Comparison of ENCODE assay signal across 28 mouse cellular contexts in genomic region chrX:63466350-63466749, GRCm38 (mm10).
"Had no signal": no experiment of that assay in that cellular context is flagged by ENCODE, and none has a peak within 500 bp of the region (broad histone marks: within the 10 kb centered on the region; RNA-seq: fewer than 3 reads in every experiment).

No protein-coding gene starts in this region.

- H3K4me3 ChIP-seq: embryonic facial prominence, embryonic 10.5 days; embryonic facial prominence, embryonic 12.5 days; embryonic facial prominence, embryonic 13.5 days; embryonic facial prominence, embryonic 15.5 days; erythroblast, embryonic 14.5 days; forebrain, embryonic 10.5 days; forebrain, embryonic 12.5 days; forebrain, embryonic 13.5 days; forebrain, embryonic 15.5 days; gastrocnemius, adult 2 months had no signal

- H3K27ac ChIP-seq: embryonic facial prominence, embryonic 10.5 days; embryonic facial prominence, embryonic 12.5 days; embryonic facial prominence, embryonic 13.5 days; embryonic facial prominence, embryonic 15.5 days; forebrain, embryonic 10.5 days; forebrain, embryonic 12.5 days; forebrain, embryonic 13.5 days; forebrain, embryonic 15.5 days; gastrocnemius, adult 2 months had no signal

- H3K9ac ChIP-seq: embryonic facial prominence, embryonic 12.5 days; embryonic facial prominence, embryonic 13.5 days; embryonic facial prominence, embryonic 15.5 days; forebrain, embryonic 12.5 days; forebrain, embryonic 13.5 days; forebrain, embryonic 15.5 days; forebrain, postnatal 0 days had no signal

- H3K4me2 ChIP-seq: embryonic facial prominence, embryonic 12.5 days; embryonic facial prominence, embryonic 13.5 days; embryonic facial prominence, embryonic 15.5 days; forebrain, embryonic 12.5 days; forebrain, embryonic 13.5 days; forebrain, embryonic 15.5 days had no signal

- DNase-seq: cerebellum, adult 2 months; cerebellum, adult 8-10 months; cerebellum, adult 9-10 months; cerebellum, adult 9-11 months; cerebellum, postnatal 10 days; cerebellum, postnatal 14 days; cerebellum, postnatal 25 days; cerebellum, postnatal 36 days; embryo, embryonic 11 days; forebrain, postnatal 0 days; gastrocnemius, adult 2 months; gastrocnemius, postnatal 10 days; gastrocnemius, postnatal 14 days; gastrocnemius, postnatal 25 days; gastrocnemius, postnatal 36 days; heart, adult 11 months; heart, adult 18-20 months had no signal

- ATAC-seq: forebrain, embryonic 13.5 days; forebrain, embryonic 14.5 days; forebrain, embryonic 15.5 days; forebrain, embryonic 16.5 days; forebrain, postnatal 0 days had no signal

- H3K36me3 ChIP-seq: embryonic facial prominence, embryonic 10.5 days; embryonic facial prominence, embryonic 12.5 days; embryonic facial prominence, embryonic 13.5 days; embryonic facial prominence, embryonic 15.5 days; forebrain, embryonic 10.5 days; forebrain, embryonic 12.5 days; forebrain, embryonic 15.5 days had no signal

- H3K4me1 ChIP-seq: embryonic facial prominence, embryonic 10.5 days; embryonic facial prominence, embryonic 12.5 days; embryonic facial prominence, embryonic 13.5 days; embryonic facial prominence, embryonic 15.5 days; forebrain, embryonic 10.5 days; forebrain, embryonic 12.5 days; forebrain, embryonic 13.5 days; forebrain, embryonic 15.5 days had no signal

- H3K9me3 ChIP-seq: embryonic facial prominence, embryonic 10.5 days; embryonic facial prominence, embryonic 12.5 days; embryonic facial prominence, embryonic 13.5 days; embryonic facial prominence, embryonic 15.5 days; forebrain, embryonic 10.5 days; forebrain, embryonic 12.5 days; forebrain, embryonic 13.5 days; forebrain, embryonic 15.5 days had no signal

- H3K27me3 ChIP-seq: embryonic facial prominence, embryonic 12.5 days; embryonic facial prominence, embryonic 13.5 days; embryonic facial prominence, embryonic 15.5 days; forebrain, embryonic 12.5 days; forebrain, embryonic 13.5 days; forebrain, embryonic 15.5 days had no signal
